Mouse (Mus musculus) MEL (cell line): ENCODE results near the gene Adamtsl2. TPM values are rescaled to one million over a fixed set of nuclear protein-coding genes. Genes with fewer than 3 reads are reported as not detected.

ENCODE experiments used
- DNase-seq: peaks from one replicate; pipeline ENCODE4 v3.0.0; 2011; ENCODE audit warnings: low read depth, low spot score
- H3K27ac ChIP-seq: 2 replicates; pipeline ENCODE4 v1.5.1; 2012; ENCODE audit warnings: low read depth, mild to moderate bottlenecking, control low read depth, low read length, moderate library complexity; ENCODE audit not compliant: control insufficient read depth
- H3K27me3 ChIP-seq, 2 experiments: fragments of 150-350 bp in 1 of 2; sonication (generic) in 1 of 2; 2 replicates each; pipeline ENCODE4 v1.6.1; 2012; ENCODE audit warnings: low read length in 2 of 2, mild to moderate bottlenecking in 2 of 2, improper control_type of control experiment in 1 of 2, moderate library complexity in 1 of 2; ENCODE audit not compliant: insufficient read depth in 2 of 2, control insufficient read depth in 1 of 2
- H3K36me3 ChIP-seq, 2 experiments: 2 replicates each; pipeline ENCODE4 v1.6.1; 2012 to 2014; ENCODE audit warnings: low read length in 2 of 2, improper control_type of control experiment in 1 of 2, inconsistent platforms in 1 of 2, mild to moderate bottlenecking in 1 of 2; ENCODE audit not compliant: insufficient read depth in 2 of 2, control insufficient read depth in 1 of 2
- H3K4me1 ChIP-seq, 2 experiments: fragments of 150-350 bp in 1 of 2; sonication (generic) in 1 of 2; 2 replicates each; pipeline ENCODE4 v1.6.1; 2012; ENCODE audit warnings: low read length in 2 of 2, improper control_type of control experiment in 1 of 2, mild to moderate bottlenecking in 1 of 2; ENCODE audit not compliant: insufficient read depth in 2 of 2, control insufficient read depth in 1 of 2
- H3K4me3 ChIP-seq, 2 experiments: fragments of 150-350 bp in 1 of 2; sonication (generic) in 1 of 2; 2 replicates each; pipeline ENCODE4 v1.5.1; 2012; ENCODE audit warnings: low read depth in 2 of 2, low read length in 2 of 2, mild to moderate bottlenecking in 2 of 2, moderate library complexity in 2 of 2, control low read depth in 1 of 2, improper control_type of control experiment in 1 of 2; ENCODE audit not compliant: control insufficient read depth in 1 of 2, insufficient read depth in 1 of 2
- H3K79me2 ChIP-seq: 2 replicates; pipeline ENCODE4 v1.6.1; 2012; ENCODE audit warnings: mild to moderate bottlenecking, low read length, moderate library complexity; ENCODE audit not compliant: control insufficient read depth, poor library complexity, insufficient read depth
- H3K9ac ChIP-seq: 2 replicates; pipeline ENCODE4 v1.6.1; 2012; ENCODE audit warnings: low read depth, mild to moderate bottlenecking, control low read depth, low read length, moderate library complexity; ENCODE audit not compliant: control insufficient read depth, poor library complexity, severe bottlenecking
- H3K9me3 ChIP-seq: fragments of 150-350 bp; sonication (generic); replicated peaks from 2 replicates; pipeline ENCODE4 v1.6.1; 2012; ENCODE audit warnings: mild to moderate bottlenecking, low read length, improper control_type of control experiment, moderate library complexity; ENCODE audit not compliant: insufficient read depth
- CTCF ChIP-seq, 3 experiments: IDR thresholded peaks in 2 of 3; conservative IDR thresholded peaks in 1 of 3; 2 replicates each; pipeline ENCODE4 v1.5.1; 2011 to 2012; ENCODE audit warnings: low read length in 3 of 3, low read depth in 2 of 3, mild to moderate bottlenecking in 2 of 3, improper control_type of control experiment in 1 of 3, inconsistent platforms in 1 of 3, mixed read lengths in 1 of 3, moderate library complexity in 1 of 3; ENCODE audit not compliant: control insufficient read depth in 1 of 3, insufficient read depth in 1 of 3, poor library complexity in 1 of 3, severe bottlenecking in 1 of 3
- E2F4 ChIP-seq: IDR thresholded peaks from 2 replicates; pipeline ENCODE4 v1.6.1; 2011; ENCODE audit warnings: low read depth, low read length, improper control_type of control experiment, borderline replicate concordance
- ELF1 ChIP-seq: IDR thresholded peaks from 2 replicates; pipeline ENCODE4 v1.6.1; 2014; ENCODE audit warnings: low read depth, mild to moderate bottlenecking, inconsistent platforms, low read length, improper control_type of control experiment, moderate library complexity
- EP300 ChIP-seq, 2 experiments: IDR thresholded peaks; 2 replicates each; pipeline ENCODE4 v1.6.1; 2011; ENCODE audit warnings: improper control_type of control experiment in 2 of 2, low read length in 2 of 2, low read depth in 1 of 2, mild to moderate bottlenecking in 1 of 2
- GABPA ChIP-seq: IDR thresholded peaks from 2 replicates; pipeline ENCODE4 v1.6.1; 2012; ENCODE audit warnings: low read depth, mild to moderate bottlenecking, inconsistent platforms, low read length, improper control_type of control experiment, moderate library complexity
- GATA1 ChIP-seq: IDR thresholded peaks from 2 replicates; pipeline ENCODE4 v1.6.1; 2011; ENCODE audit warnings: low read depth, low read length, improper control_type of control experiment
- MAFK ChIP-seq: IDR thresholded peaks from 2 replicates; pipeline ENCODE4 v1.6.1; 2011; ENCODE audit warnings: low read depth, mild to moderate bottlenecking, low read length, improper control_type of control experiment, borderline replicate concordance
- MAX ChIP-seq: IDR thresholded peaks from 2 replicates; pipeline ENCODE4 v1.6.1; 2011; ENCODE audit warnings: low read length, improper control_type of control experiment
- MYC ChIP-seq: IDR thresholded peaks from 2 replicates; pipeline ENCODE4 v1.6.1; 2011; ENCODE audit warnings: low read depth, mild to moderate bottlenecking, low read length, improper control_type of control experiment, moderate library complexity
- NRF1 ChIP-seq: IDR thresholded peaks from 2 replicates; pipeline ENCODE4 v1.6.1; 2014; ENCODE audit warnings: low read depth, mild to moderate bottlenecking, inconsistent platforms, low read length, improper control_type of control experiment, moderate library complexity; ENCODE audit not compliant: poor library complexity, insufficient read depth, severe bottlenecking
- POLR2A ChIP-seq, 2 experiments: IDR thresholded peaks; 2 replicates each; pipeline ENCODE4 v1.6.1; 2011 to 2012; ENCODE audit warnings: low read length in 2 of 2, mild to moderate bottlenecking in 2 of 2, control low read depth in 1 of 2, improper control_type of control experiment in 1 of 2, low read depth in 1 of 2, moderate library complexity in 1 of 2; ENCODE audit not compliant: control insufficient read depth in 1 of 2, insufficient read depth in 1 of 2, poor library complexity in 1 of 2
- RCOR1 ChIP-seq: IDR thresholded peaks from 2 replicates; pipeline ENCODE4 v1.6.1; 2012; ENCODE audit warnings: low read depth, mild to moderate bottlenecking, inconsistent platforms, low read length, improper control_type of control experiment
- TCF12 ChIP-seq: IDR thresholded peaks from 2 replicates; pipeline ENCODE4 v1.6.1; 2014; ENCODE audit warnings: low read depth, mild to moderate bottlenecking, inconsistent platforms, low read length, improper control_type of control experiment, moderate library complexity
- USF2 ChIP-seq, 2 experiments: IDR thresholded peaks; 2 replicates each; pipeline ENCODE4 v1.6.1; 2011 to 2012; ENCODE audit warnings: improper control_type of control experiment in 2 of 2, low read length in 2 of 2, borderline replicate concordance in 1 of 2, inconsistent platforms in 1 of 2, low read depth in 1 of 2, mild to moderate bottlenecking in 1 of 2; ENCODE audit not compliant: insufficient read depth in 1 of 2
- ZKSCAN1 ChIP-seq: IDR thresholded peaks from 2 replicates; pipeline ENCODE4 v1.6.1; 2012; ENCODE audit warnings: low read depth, mild to moderate bottlenecking, inconsistent platforms, low read length, improper control_type of control experiment, moderate library complexity
- polyA plus RNA-seq, 2 experiments: library from polyadenylated mRNA; stranded (reverse) in 1 of 2; unstranded in 1 of 2; fragments of >175 nt in 1 of 2; fragments of >200 nt in 1 of 2; gene quantifications; 2 replicates each; pipeline versions ENCODE4 v1.2.1 to v1.2.4; 2012; ENCODE audit warnings: low replicate concordance in 2 of 2, low read depth in 1 of 2; ENCODE audit not compliant: insufficient read length in 2 of 2, insufficient read depth in 1 of 2, missing spikeins in 1 of 2
- total RNA-seq: library from RNA; depleted of rRNA; stranded (reverse); fragments of 300-350 nt; gene quantifications from 2 replicates; pipeline ENCODE4 v1.2.3, GENCODE M21; 2012

Adamtsl2 gene
- total and polyA plus RNA-seq, 3 experiments = not detected

- no peak for TF ChIP-seq EP300 (IDR thresholded peaks at IDR 0.05; ENCODE audit: low read depth in 1 of 2, low read length in 2 of 2)
- peak; percentile 46; the same call in 1 of the 2 replicates for TF ChIP-seq MYC
- no peak for TF ChIP-seq USF2 (IDR thresholded peaks at IDR 0.05; ENCODE audit: borderline replicate concordance in 1 of 2, insufficient read depth in 1 of 2, low read depth in 1 of 2, low read length in 2 of 2)
Observed at GRCm38 (mm10) chr2:27032361-27032760, 46.8 kb upstream of the Adamtsl2 start (continued).

GRCm38 (mm10) chr2:27036003-27036402, 43.2 kb upstream of the Adamtsl2 start:
- Histone ChIP-seq H3K4me3 (no peak overlapping the region), H3K36me3 (no peaks in the 10 kb centered on the region), H3K79me2 (no peaks in the 10 kb centered on the region), H3K9ac (no peak overlapping the region), H3K27ac (no peak overlapping the region), H3K27me3 (no peaks in the 10 kb centered on the region), H3K9me3 (no peaks in the 10 kb centered on the region), H3K4me1 (peaks cover 0 to 10% of the 10 kb centered on the region in 2 experiments; a peak in 1 of 4 replicates)
- TF ChIP-seq GATA1 = no peak
- no peak for TF ChIP-seq MAX
- no peak for TF ChIP-seq CTCF (IDR thresholded peaks at IDR 0.05 in 2 of 3, conservative IDR thresholded peaks at IDR 0.05 in 1 of 3; ENCODE audit: control insufficient read depth in 1 of 3, insufficient read depth in 1 of 3, low read depth in 2 of 3, low read length in 3 of 3, poor library complexity in 1 of 3, severe bottlenecking in 1 of 3)
- no peak for TF ChIP-seq RCOR1
- no peak for TF ChIP-seq POLR2A (IDR thresholded peaks at IDR 0.05; ENCODE audit: control insufficient read depth in 1 of 2, insufficient read depth in 1 of 2, low read depth in 1 of 2, low read length in 2 of 2, poor library complexity in 1 of 2)
- TF ChIP-seq USF2 (IDR thresholded peaks at IDR 0.05; ENCODE audit: borderline replicate concordance in 1 of 2, insufficient read depth in 1 of 2, low read depth in 1 of 2, low read length in 2 of 2) = no peak
- no peak for TF ChIP-seq MAFK
- TF ChIP-seq TCF12 = no peak
- no peak for TF ChIP-seq GABPA
- no peak for TF ChIP-seq NRF1
- no peak for TF ChIP-seq ELF1
- DNase-seq = no peak

GRCm38 (mm10) chr2:27037008-27037407, 42.2 kb upstream of the Adamtsl2 start:
- Histone ChIP-seq H3K27me3 (no peaks in the 10 kb centered on the region), H3K36me3 (no peaks in the 10 kb centered on the region), H3K4me3 (no peak overlapping the region), H3K27ac (no peak overlapping the region), H3K79me2 (no peaks in the 10 kb centered on the region), H3K4me1 (peaks cover 0 to 10% of the 10 kb centered on the region in 2 experiments; a peak in 1 of 4 replicates), H3K9ac (no peak overlapping the region), H3K9me3 (no peaks in the 10 kb centered on the region)
- TF ChIP-seq ZKSCAN1 (no peak), MAX (no peak), E2F4 (no peak)
- DNase-seq = peak; percentile 44
